Mouse (Mus musculus) myocyte (in vitro differentiated cells): ENCODE results near the gene Hcrt.

Source experiments
- MAX ChIP-seq: IDR thresholded peaks from one replicate; pipeline ENCODE4 v1.6.1; 2011; ENCODE audit warnings: low read depth, mild to moderate bottlenecking, control low read depth
- MYOD1 ChIP-seq, 3 experiments: IDR thresholded peaks; one replicate each; pipeline ENCODE4 v1.6.1; 2011; ENCODE audit warnings: control low read depth in 2 of 3, low read depth in 2 of 3, mild to moderate bottlenecking in 2 of 3, moderate library complexity in 1 of 3; ENCODE audit not compliant: insufficient read length in 2 of 3, control insufficient read depth in 1 of 3
- POLR2A ChIP-seq: IDR thresholded peaks from one replicate; pipeline ENCODE4 v1.6.1; 2011; ENCODE audit warnings: low read depth, mild to moderate bottlenecking, control low read depth, moderate library complexity; ENCODE audit not compliant: insufficient read length
- POLR2AphosphoS2 ChIP-seq: IDR thresholded peaks from one replicate; pipeline ENCODE4 v1.6.1; 2011; ENCODE audit warnings: low read depth, control low read depth; ENCODE audit not compliant: insufficient read length
- TCF12 ChIP-seq: IDR thresholded peaks from one replicate; pipeline ENCODE4 v1.6.1; 2011; ENCODE audit warnings: mild to moderate bottlenecking, control low read depth; ENCODE audit not compliant: poor library complexity, insufficient read depth, severe bottlenecking
- TCF3 ChIP-seq: IDR thresholded peaks from one replicate; pipeline ENCODE4 v1.6.1; 2011; ENCODE audit warnings: low read depth, control low read depth; ENCODE audit not compliant: insufficient read length

DNA sequence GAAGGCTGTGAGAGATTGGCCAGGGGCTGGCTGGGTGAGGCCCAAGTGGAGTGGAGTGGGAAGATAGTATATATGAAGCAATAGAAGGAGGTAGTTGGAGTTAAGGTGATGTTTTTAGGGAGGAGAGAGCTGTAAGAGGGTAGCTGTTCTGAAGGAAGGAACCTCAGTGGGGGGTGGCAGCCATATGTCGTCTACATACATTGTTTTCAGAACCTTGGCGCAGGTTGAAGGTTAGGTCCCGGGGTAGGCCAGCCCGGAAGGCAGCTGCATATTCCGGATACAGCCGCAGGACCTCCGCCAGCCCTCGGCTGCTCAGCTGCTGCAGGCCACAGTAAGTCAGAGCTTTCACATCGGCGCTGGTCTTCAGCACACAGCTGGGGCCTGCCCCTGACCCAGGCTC lies 16.2 kb downstream of the Hcrt start:
- TF ChIP-seq POLR2A (no peak), TCF3 (no peak), MAX (no peak), TCF12 (no peak), POLR2AphosphoS2 (no peak), MYOD1 (IDR thresholded peaks at IDR 0.05; ENCODE audit: control insufficient read depth in 1 of 3, insufficient read length in 2 of 3, low read depth in 2 of 3) (no peak)
